Mouse (Mus musculus): ENCODE data around the gene Hexim2. TPM values are rescaled to one million over a fixed set of nuclear protein-coding genes. Genes with fewer than 3 reads are reported as not detected.

The Hexim2 gene
- polyA plus RNA-seq, 1 experiment from 2014 or later, result 6.5 TPM

GRCm38 (mm10) chr11:103114270-103114943 lies 17.8 kb upstream of the Hexim2 start:
- H3K9ac ChIP-seq (ENCODE audit: low read depth, low read length), result peak overlapping the region; percentile 74; the same call in 1 of the 2 replicates
- ATAC-seq (replicated peaks; ENCODE audit: low FRiP score, low read depth) (no peak), DNase-seq (ENCODE audit: low spot score) (no peak)
- no peaks in the 10 kb centered on the region for H3K9me3 ChIP-seq (replicated peaks; ENCODE audit: low read length)
- no peaks in the 10 kb centered on the region for H3K27me3 ChIP-seq (ENCODE audit: insufficient read depth, low read length)
- H3K36me3 ChIP-seq (ENCODE audit: insufficient read depth, low read length), result no peaks in the 10 kb centered on the region
- H3K4me1 ChIP-seq (replicated peaks; ENCODE audit: insufficient read depth, low read length), result peaks cover 35% of the 10 kb centered on the region
- H3K4me2 ChIP-seq (ENCODE audit: low read length), result peak overlapping the region; percentile 58
- 86% methylated on average over 11 of the region's 11 CpGs for WGBS
- peak overlapping the region; percentile 48 for H3K4me3 ChIP-seq (replicated peaks; ENCODE audit: low read depth, low read length)
- H3K27ac ChIP-seq, result peak overlapping the region; percentile 93; the same call in 1 of the 2 replicates
- TF ChIP-seq CTCF (IDR thresholded peaks at IDR 0.05; ENCODE audit: low read depth), result no peak

- DNase-seq (ENCODE audit: low spot score) (peak; percentile 95), ATAC-seq (replicated peaks; ENCODE audit: low FRiP score, low read depth) (peak; percentile 57)
- 1% methylated on average over 34 of the region's 34 CpGs for WGBS
- H3K4me2 ChIP-seq (ENCODE audit: low read length), result peak overlapping the region; percentile 58
- TF ChIP-seq CTCF (IDR thresholded peaks at IDR 0.05; ENCODE audit: low read depth), result no peak
- peak overlapping the region; percentile 48 for H3K4me3 ChIP-seq (replicated peaks; ENCODE audit: low read depth, low read length)
- H3K36me3 ChIP-seq (ENCODE audit: insufficient read depth, low read length), result no peaks in the 10 kb centered on the region
- H3K9ac ChIP-seq (ENCODE audit: low read depth, low read length), result peak overlapping the region; percentile 74
- H3K27ac ChIP-seq, result peak overlapping the region; percentile 93
- peaks cover 35% of the 10 kb centered on the region for H3K4me1 ChIP-seq (replicated peaks; ENCODE audit: insufficient read depth, low read length)
- H3K27me3 ChIP-seq (ENCODE audit: insufficient read depth, low read length), result no peaks in the 10 kb centered on the region
- H3K9me3 ChIP-seq (replicated peaks; ENCODE audit: low read length), result no peaks in the 10 kb centered on the region
Observed at GRCm38 (mm10) chr11:103115163-103116007, 16.8 kb upstream of the Hexim2 start.

GRCm38 (mm10) chr11:103116008-103116818 lies 16.0 kb upstream of the Hexim2 start, which contains the start of gene Hexim1:
TSS of gene Hexim1 (plus strand) at chr11:103116231.
- Histone ChIP-seq H3K27ac (peak within 1 kb of the TSS; percentile 93), H3K27me3 (ENCODE audit: insufficient read depth, low read length) (no peaks in the 10 kb centered on the region), H3K4me2 (ENCODE audit: low read length) (peak within 1 kb of the TSS; percentile 89), H3K9ac (ENCODE audit: low read depth, low read length) (peak within 1 kb of the TSS; percentile 77), H3K36me3 (ENCODE audit: insufficient read depth, low read length) (no peaks in the 10 kb centered on the region), H3K4me3 (replicated peaks; ENCODE audit: low read depth, low read length) (peak within 1 kb of the TSS; percentile 70), H3K9me3 (replicated peaks; ENCODE audit: low read length) (no peaks in the 10 kb centered on the region), H3K4me1 (replicated peaks; ENCODE audit: insufficient read depth, low read length) (peaks cover 33% of the 10 kb centered on the region)
- 1% methylated on average over 53 of the region's 53 CpGs for WGBS
- peak; percentile 93 for ATAC-seq (replicated peaks; ENCODE audit: low FRiP score, low read depth)
- peak; percentile 100 for DNase-seq (ENCODE audit: low spot score)
- peak; percentile 8; the same call in 1 of the 2 replicates for TF ChIP-seq CTCF (IDR thresholded peaks at IDR 0.05; ENCODE audit: low read depth)

- Histone ChIP-seq H3K27ac (peak overlapping the region; percentile 90), H3K9me3 (replicated peaks; ENCODE audit: low read length) (no peaks in the 10 kb centered on the region), H3K4me1 (replicated peaks; ENCODE audit: insufficient read depth, low read length) (peaks cover 24% of the 10 kb centered on the region; the same call in 1 of the 2 replicates), H3K27me3 (ENCODE audit: insufficient read depth, low read length) (no peaks in the 10 kb centered on the region), H3K36me3 (ENCODE audit: insufficient read depth, low read length) (no peaks in the 10 kb centered on the region), H3K4me2 (ENCODE audit: low read length) (peak overlapping the region; percentile 89), H3K4me3 (replicated peaks; ENCODE audit: low read depth, low read length) (peak overlapping the region; percentile 70), H3K9ac (ENCODE audit: low read depth, low read length) (peak overlapping the region; percentile 77)
- peak; percentile 74 for TF ChIP-seq CTCF (IDR thresholded peaks at IDR 0.05; ENCODE audit: low read depth)
- 0% methylated on average over 35 of the region's 35 CpGs for WGBS
- peak; percentile 94 for DNase-seq (ENCODE audit: low spot score)
- ATAC-seq (replicated peaks; ENCODE audit: low FRiP score, low read depth), result peak; percentile 18
Observed at GRCm38 (mm10) chr11:103116959-103117590, 15.2 kb upstream of the Hexim2 start.

DNA sequence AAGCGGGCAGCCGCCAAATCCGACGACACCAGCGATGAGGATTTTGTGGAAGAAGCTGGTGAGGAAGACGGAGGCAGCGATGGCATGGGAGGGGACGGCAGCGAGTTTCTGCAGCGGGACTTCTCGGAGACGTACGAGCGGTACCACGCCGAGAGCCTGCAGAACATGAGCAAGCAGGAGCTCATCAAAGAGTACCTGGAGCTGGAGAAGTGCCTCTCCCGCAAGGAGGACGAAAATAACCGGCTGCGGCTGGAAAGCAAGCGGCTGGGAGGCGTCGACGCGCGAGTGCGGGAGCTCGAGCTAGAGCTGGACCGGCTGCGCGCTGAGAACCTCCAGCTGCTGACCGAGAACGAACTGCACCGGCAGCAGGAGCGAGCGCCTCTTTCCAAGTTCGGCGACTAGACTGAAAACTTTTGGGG lies 14.6 kb upstream of the Hexim2 start:
- ATAC-seq (replicated peaks; ENCODE audit: low FRiP score, low read depth) (no peak), DNase-seq (ENCODE audit: low spot score) (peak; percentile 80)
- no peaks in the 10 kb centered on the region for H3K36me3 ChIP-seq (ENCODE audit: insufficient read depth, low read length)
- under 1% methylated on average over 38 of the region's 38 CpGs for WGBS
- H3K4me1 ChIP-seq (replicated peaks; ENCODE audit: insufficient read depth, low read length), result peaks cover 19% of the 10 kb centered on the region; the same call in 1 of the 2 replicates
- H3K9me3 ChIP-seq (replicated peaks; ENCODE audit: low read length), result no peaks in the 10 kb centered on the region
- TF ChIP-seq CTCF (IDR thresholded peaks at IDR 0.05; ENCODE audit: low read depth), result no peak
- peak overlapping the region; percentile 77 for H3K9ac ChIP-seq (ENCODE audit: low read depth, low read length)
- H3K4me2 ChIP-seq (ENCODE audit: low read length), result peak overlapping the region; percentile 89
- peak overlapping the region; percentile 70 for H3K4me3 ChIP-seq (replicated peaks; ENCODE audit: low read depth, low read length)
- H3K27ac ChIP-seq, result peak overlapping the region; percentile 90
- no peaks in the 10 kb centered on the region for H3K27me3 ChIP-seq (ENCODE audit: insufficient read depth, low read length)
